Mouse (Mus musculus) skeletal muscle tissue, adult 2 months (tissue): ENCODE results near the gene Suv39h1.
"Not testable (repeated sequence)": the region's sequence is repeated elsewhere in the genome, so short reads cannot be mapped to it uniquely, and the experiment has no call there.

Source experiments
- DNase-seq: peaks from one replicate; pipeline ENCODE4 v3.0.0-alpha.2; 2012; ENCODE audit warnings: low read depth, low spot score

Gene Suv39h1

GRCm38 (mm10) chrX:8074430-8075014 lies at the start of gene Suv39h1:
TSS of gene Suv39h1 (minus strand) at chrX:8074760.
- DNase-seq, result peak; percentile 98

DNA sequence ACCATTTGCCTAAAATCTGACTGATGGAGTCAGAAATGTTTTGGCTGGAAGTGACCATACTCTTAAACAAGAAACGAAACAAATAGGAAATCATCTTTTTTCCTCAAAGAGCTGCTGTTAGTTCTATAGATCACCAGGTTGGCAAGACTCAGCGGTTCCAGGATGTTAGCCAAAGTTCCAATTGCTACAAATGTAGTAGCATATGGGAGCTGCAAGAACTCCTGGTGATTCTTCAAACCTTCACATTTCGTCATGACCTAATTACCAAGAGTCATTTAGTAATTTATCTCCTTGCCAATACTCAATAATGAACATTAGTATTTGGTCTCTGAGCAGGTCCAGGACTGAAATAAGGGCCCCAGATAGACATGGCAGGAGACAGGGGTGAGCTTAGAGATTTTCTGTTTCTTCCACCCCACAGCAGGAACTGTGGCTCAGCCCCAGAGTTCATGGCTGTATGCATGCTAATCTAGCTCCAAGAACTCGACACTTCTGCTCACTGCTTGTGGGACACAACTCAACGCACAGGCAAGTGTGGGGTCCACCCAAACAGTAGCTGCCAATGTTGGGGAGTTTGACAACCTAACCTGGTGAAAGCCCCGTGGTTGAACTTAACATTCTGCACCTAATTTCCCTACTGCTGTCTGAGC lies 49.4 kb upstream of the Suv39h1 start:
- no peak for DNase-seq

DNA sequence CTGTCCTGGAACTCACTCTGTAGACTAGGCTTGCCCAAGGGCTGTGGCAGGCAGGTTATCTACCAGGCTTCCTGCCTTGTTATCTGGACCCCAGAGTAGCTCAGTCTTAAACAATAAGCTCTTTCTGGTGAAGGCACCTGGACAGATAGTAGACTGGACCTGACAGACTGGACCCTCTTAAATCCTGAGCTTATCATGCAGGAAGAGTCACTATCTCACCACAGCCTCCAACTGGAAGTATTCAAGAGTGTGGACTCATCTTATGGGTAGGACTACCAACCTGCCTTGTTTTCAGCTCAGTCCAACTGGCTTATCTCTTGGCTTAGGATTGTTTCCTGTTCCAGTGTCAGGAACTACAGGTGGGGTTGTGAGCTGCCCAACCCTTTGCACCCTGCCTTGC lies 42.7 kb upstream of the Suv39h1 start:
- DNase-seq, result no peak

DNA sequence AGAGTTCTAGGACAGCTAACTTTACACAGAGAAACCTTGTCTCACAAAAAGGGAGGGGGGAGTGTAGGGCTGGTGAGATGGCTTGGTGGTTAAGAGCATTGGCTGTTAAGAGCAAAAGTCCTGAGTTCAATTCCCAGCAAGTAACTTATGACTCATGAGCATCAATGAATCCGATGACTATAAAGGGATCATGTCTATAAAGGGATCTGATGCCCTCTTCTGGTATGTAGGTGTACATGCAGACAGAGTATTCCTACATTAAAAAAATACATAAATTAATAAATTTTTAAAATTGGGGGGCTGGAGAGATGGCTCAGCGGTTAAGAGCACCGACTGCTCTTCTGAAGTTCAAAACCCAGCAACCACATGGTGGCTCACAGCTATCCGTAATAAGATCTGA lies 40.7 kb upstream of the Suv39h1 start:
- no peak for DNase-seq

DNA sequence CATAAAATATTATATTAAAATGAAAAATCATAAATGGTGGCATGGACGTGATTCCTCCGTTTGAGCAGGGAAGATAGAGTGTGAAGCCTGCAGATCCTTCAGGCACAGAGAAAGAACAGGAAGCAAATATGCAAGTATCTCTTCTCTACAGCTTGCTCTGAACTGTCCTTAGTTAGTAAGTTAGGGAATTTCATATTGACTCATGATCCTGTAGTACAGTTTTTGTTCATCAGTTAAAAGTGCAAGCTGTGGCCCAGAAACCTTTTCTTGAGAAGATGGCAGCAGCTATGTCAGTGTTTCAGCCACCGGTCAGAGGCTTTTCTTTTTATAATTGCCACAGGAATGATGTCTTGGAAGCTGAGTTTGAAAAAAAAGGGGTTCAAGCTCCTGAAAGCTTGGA lies 30.5 kb upstream of the Suv39h1 start:
- DNase-seq, result no peak

- no peak for DNase-seq
Measured at GRCm38 (mm10) chrX:8102213-8102668, 27.7 kb upstream of the Suv39h1 start.

DNA sequence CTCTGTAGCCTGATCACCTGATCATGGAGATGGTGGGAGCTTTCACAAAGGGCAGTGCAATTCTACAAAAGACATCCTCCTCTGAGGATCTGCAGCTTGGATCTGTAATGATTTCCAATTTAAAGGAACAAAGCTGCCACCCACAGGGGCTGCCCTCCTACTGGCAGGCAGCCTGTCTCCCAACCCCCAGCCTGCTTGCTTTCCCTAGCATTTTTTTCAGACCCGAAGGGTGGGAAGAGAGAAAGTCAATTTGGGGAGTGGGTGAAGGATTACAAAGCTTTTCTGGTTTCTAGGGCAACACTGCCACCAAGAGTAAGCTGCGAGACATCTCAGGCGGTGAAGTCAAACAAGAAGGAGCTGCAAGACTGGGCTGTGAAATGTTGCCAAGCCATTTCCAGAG lies 26.5 kb upstream of the Suv39h1 start:
- no peak for DNase-seq

DNA sequence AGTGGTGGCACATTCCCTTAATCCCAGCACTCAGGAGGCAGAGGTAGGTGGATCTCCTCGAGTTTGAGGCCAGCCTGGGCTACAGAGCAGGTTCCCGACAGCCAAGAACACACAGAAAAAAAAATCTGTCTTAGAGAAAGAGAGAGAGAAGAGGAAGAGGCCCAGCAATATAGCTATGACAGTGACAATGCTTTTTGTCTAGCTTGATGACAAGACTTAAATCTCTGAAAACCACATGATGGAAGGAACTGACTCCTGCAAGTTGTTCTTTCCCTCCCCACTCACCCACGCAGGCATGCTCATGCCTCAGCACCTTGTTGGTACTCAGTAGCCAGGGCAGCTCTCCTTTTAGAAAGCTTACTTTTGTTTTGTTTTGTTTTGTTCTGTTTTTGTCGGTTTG lies 24.9 kb upstream of the Suv39h1 start:
- no peak for DNase-seq

GRCm38 (mm10) chrX:8096787-8097242 lies 22.3 kb upstream of the Suv39h1 start:
- peak; percentile 98 for DNase-seq

GRCm38 (mm10) chrX:8096068-8096786 lies 21.7 kb upstream of the Suv39h1 start:
- DNase-seq, result not testable (repeated sequence)

GRCm38 (mm10) chrX:8095546-8095945 lies 21.0 kb upstream of the Suv39h1 start:
- no peak for DNase-seq

DNA sequence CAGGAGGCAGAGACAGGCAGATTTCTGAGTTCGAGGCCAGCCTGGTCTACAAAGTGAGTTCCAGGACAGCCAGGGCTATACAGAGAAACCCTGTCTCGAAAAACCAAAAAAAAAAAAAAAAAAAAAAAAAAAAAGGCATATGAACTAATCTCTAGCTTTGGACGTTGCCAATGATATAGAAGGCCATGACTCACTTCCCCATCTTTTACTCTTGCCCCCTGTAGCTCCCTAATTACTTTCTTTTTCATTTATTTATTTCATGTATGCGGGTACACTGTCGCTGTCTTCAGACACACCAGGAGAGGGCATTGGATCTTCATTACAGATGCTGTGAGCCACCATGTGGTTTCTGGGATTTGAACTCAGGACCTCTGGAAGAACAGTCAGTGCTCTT lies 16.4 kb upstream of the Suv39h1 start:
- DNase-seq, result not testable (repeated sequence)

DNA sequence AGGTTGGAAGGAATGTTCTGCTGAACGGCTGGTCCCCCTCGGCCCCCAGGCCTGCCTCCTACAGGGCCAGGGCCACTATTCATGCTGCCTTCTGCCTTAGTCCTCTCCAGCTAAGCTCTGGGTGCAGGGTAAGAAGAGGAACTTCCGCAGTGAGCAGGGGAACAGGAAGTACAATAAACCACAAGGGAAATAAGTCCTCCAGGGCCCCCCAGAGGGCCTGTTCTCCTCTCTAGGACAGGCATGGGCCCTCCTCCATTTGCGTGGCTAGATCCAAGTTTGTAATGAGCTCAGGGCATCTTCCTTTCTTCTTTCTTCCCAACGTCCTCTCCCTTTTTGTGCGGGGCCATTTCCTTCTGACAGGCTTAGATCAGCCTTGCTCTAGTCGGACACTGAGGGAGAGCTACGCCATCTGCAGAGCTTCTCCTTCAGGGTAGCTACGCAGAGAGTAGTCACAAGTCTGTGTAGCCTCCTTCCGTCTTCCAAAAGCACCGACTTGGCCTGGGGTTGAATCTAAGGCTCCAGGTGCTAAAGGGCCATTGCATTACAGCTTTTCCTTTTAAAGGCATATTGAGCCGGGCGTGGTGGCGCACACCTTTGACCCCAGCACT lies 15.9 kb upstream of the Suv39h1 start, which contains the start of gene Was:
TSS of gene Was (minus strand) at position 153 of the 608 bp plus-strand sequence.
- no peak for DNase-seq

DNA sequence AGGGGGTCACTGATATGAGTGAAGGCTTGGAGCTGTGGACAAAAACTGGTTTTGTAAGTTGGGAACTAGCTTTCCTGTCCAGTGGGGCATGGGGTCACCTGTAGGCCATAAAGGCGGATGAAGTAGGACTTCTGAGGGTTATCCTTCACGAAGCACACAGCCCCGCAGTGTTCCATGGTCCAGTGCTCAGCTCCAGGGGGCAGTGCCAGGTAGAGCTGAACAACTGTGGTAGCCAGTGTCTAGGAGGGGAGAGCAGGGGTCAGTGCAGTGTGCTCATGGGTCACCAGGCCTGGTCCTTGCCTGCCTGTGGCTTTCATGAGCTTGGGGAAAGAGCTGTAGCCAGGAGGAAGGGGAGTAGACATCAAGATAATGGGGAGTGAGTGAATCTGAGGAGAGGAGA lies 15.2 kb upstream of the Suv39h1 start:
- DNase-seq, result no peak

DNA sequence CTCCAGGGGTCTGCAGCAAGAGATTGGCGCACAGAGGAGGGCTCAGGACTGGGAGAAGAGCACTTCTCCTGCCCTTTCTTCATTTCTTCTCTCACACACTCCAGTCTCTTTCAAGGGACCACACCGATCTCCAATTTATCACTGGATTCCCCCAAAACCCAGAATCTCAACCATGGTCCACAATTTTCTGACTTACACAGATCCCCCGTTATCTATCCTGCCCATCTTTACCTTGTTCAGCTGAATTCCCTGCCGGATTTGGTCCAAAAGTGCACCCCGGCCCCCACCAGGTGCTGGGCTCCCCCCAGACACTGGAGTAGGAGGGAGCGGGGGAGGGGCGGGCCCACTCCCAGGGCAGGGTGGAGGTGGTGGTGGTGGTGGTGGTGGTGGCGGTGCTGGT lies 11.1 kb upstream of the Suv39h1 start:
- no peak for DNase-seq

GRCm38 (mm10) chrX:8084771-8085259 lies 10.3 kb upstream of the Suv39h1 start:
- no peak for DNase-seq

GRCm38 (mm10) chrX:8075104-8075503 lies 544 bp upstream of the Suv39h1 start:
- no peak for DNase-seq

GRCm38 (mm10) chrX:8073881-8074429 lies 605 bp downstream of the Suv39h1 start:
- no peak for DNase-seq

GRCm38 (mm10) chrX:8069166-8069565 lies 5.4 kb downstream of the Suv39h1 start:
- DNase-seq, result no peak

- not testable (repeated sequence) for DNase-seq
Measured at GRCm38 (mm10) chrX:8051044-8051781, 23.3 kb downstream of the Suv39h1 start.

- DNase-seq, result no peak
Measured at GRCm38 (mm10) chrX:8033009-8033408, 41.6 kb downstream of the Suv39h1 start.
